In the genomic region with DNA sequence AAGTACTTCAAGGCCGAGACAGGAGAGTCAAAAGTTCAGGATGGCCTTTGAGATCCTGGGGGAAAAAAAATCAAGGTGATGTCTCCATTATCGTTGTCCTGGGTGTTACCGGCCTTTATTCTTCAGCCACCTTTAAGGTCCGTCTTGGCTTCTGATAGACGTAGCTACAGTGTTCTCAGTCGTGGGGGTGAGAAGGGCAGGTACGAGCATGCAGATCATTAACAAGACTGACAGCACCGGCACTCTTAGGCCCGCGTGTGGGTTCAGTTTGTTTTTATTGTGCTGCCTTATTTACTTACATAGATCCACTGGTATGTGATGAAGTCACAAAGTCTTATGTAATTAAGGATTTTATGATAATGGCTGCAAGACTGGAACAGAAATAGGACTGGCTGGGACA, we compare ENCODE assay signal across 21 mouse cellular contexts. TPM values are rescaled to one million over a fixed set of nuclear protein-coding genes. Genes with fewer than 3 reads are reported as not detected.
DNase-seq lines count a peak whose midpoint lies in the region; ATAC-seq and TF ChIP-seq lines count a peak whose summit lies in the region.
"Had no signal": no experiment of that assay in that cellular context is flagged by ENCODE, and none has a peak within 500 bp of the region (broad histone marks: within the 10 kb centered on the region; RNA-seq: fewer than 3 reads in every experiment).

No protein-coding gene starts in this region.

- H3K9me3 ChIP-seq in liver, embryonic 11.5 days (ENCODE audit: control insufficient read depth, low read length) = no peaks in the 10 kb centered on the region
- H3K9me3 ChIP-seq: heart, embryonic 15.5 days; limb, embryonic 15.5 days; midbrain, embryonic 12.5 days had no signal

- DNase-seq in heart, adult 2 months = no peak
- no peak for DNase-seq in heart, postnatal 25 days (ENCODE audit: low spot score)
- peak; percentile 42 for DNase-seq in urinary bladder, postnatal 14 days (ENCODE audit: low spot score)
- no peak for DNase-seq in urinary bladder, postnatal 4 days (ENCODE audit: low spot score in 2 of 2)
- no peak for DNase-seq in liver, embryonic 11.5 days (ENCODE audit: low spot score)
- DNase-seq in adrenal gland, postnatal 36 days = no peak
- DNase-seq: adrenal gland, adult 8-10 months; cerebellum, adult 9-11 months; embryo, embryonic 11 days; lung, postnatal 4 days; right cerebral cortex, postnatal 14 days; thymus, postnatal 14 days had no signal

- TF ChIP-seq POLR2A in heart, adult 2 months (IDR thresholded peaks at IDR 0.05; ENCODE audit: insufficient read depth, low read depth, low read length) = no peak

- H3K9ac ChIP-seq in heart, adult 2 months (ENCODE audit: low read depth, low read length) = no peak overlapping the region
- peak overlapping the region; percentile 71 for H3K9ac ChIP-seq in liver, embryonic 11.5 days (ENCODE audit: low read depth, low read length)
- H3K9ac ChIP-seq: heart, embryonic 15.5 days; hindbrain, embryonic 14.5 days; limb, embryonic 15.5 days; midbrain, embryonic 12.5 days had no signal

- WGBS in heart, adult 2 months = 89% methylated on average over 10 of the region's 10 CpGs
- WGBS in liver, embryonic 11.5 days = 73% methylated on average over 10 of the region's 10 CpGs

- TF ChIP-seq CTCF in heart, adult 2 months (IDR thresholded peaks at IDR 0.05) = no peak

- no peaks in the 10 kb centered on the region for H3K79me2 ChIP-seq in heart, adult 2 months (replicated peaks; ENCODE audit: control insufficient read depth, insufficient read depth, low read length)

- H3K27ac ChIP-seq in heart, adult 2 months = peak overlapping the region; percentile 96; the same call in 1 of the 2 replicates
- peak overlapping the region; percentile 99 for H3K27ac ChIP-seq in liver, embryonic 11.5 days (ENCODE audit: low read depth, low read length)
- H3K27ac ChIP-seq: heart, embryonic 15.5 days; hindbrain, embryonic 14.5 days; layer of hippocampus, adult 2 months; limb, embryonic 15.5 days; midbrain, embryonic 12.5 days had no signal

- ATAC-seq in liver, embryonic 11.5 days (replicated peaks; ENCODE audit: low FRiP score) = no peak
- no peak for ATAC-seq in activated CD4-positive, CD25-positive, alpha-beta regulatory T cell, adult 4 months

- TF ChIP-seq EP300 in heart, adult 2 months (IDR thresholded peaks at IDR 0.05; ENCODE audit: insufficient read depth, low read depth, low read length) = no peak

- no peaks in the 10 kb centered on the region for H3K27me3 ChIP-seq in heart, adult 2 months (ENCODE audit: control insufficient read depth, insufficient read depth, low read length)
- H3K27me3 ChIP-seq in liver, embryonic 11.5 days (replicated peaks; ENCODE audit: control insufficient read depth, insufficient read depth, low read length) = no peaks in the 10 kb centered on the region
- H3K27me3 ChIP-seq: heart, embryonic 15.5 days; limb, embryonic 15.5 days; midbrain, embryonic 12.5 days had no signal

- H3K4me3 ChIP-seq in heart, adult 2 months = no peak overlapping the region
- no peak overlapping the region for H3K4me3 ChIP-seq in liver, embryonic 11.5 days (ENCODE audit: low read depth, low read length)
- H3K4me3 ChIP-seq: heart, embryonic 15.5 days; layer of hippocampus, adult 2 months; limb, embryonic 15.5 days; midbrain, embryonic 12.5 days; myocyte had no signal

- peak overlapping the region; percentile 75 for H3K4me2 ChIP-seq in liver, embryonic 11.5 days
- H3K4me2 ChIP-seq: heart, embryonic 15.5 days; hindbrain, embryonic 14.5 days; limb, embryonic 15.5 days; midbrain, embryonic 12.5 days had no signal

- H3K36me3 ChIP-seq in heart, adult 2 months (ENCODE audit: control insufficient read depth, insufficient read depth, low read length) = peaks cover 13% of the 10 kb centered on the region
- H3K36me3 ChIP-seq in liver, embryonic 11.5 days (ENCODE audit: control insufficient read depth, insufficient read depth, low read length) = peaks cover 8% of the 10 kb centered on the region; the same call in 1 of the 2 replicates
- H3K36me3 ChIP-seq: heart, embryonic 15.5 days had no signal

- intact Hi-C loops in heart, adult 2 months (cut with DNase I) = loop anchor here (2.0 kb wide), 2 partner anchors 29 to 33 kb away; a partner anchor contains a TSS
- intact Hi-C loops in heart, postnatal 25 days (cut with DNase I) = loop anchor here (2.0 kb wide), 1 partner anchor 27 kb away; no protein-coding TSS in a partner anchor

- H3K4me1 ChIP-seq in heart, adult 2 months (ENCODE audit: control insufficient read depth, insufficient read depth, low read length) = peaks cover 35% of the 10 kb centered on the region
- peaks cover 57% of the 10 kb centered on the region for H3K4me1 ChIP-seq in liver, embryonic 11.5 days (replicated peaks; ENCODE audit: control insufficient read depth, insufficient read depth, low read length)
- H3K4me1 ChIP-seq: midbrain, embryonic 12.5 days had no signal

RNA-seq across cellular contexts. Expression of a gene that starts 9.0 kb away (rescaled TPM):
- total RNA-seq in heart, adult 2 months (2021) = 10 to 100 TPM; 33.7 to 39.4 TPM
- polyA plus RNA-seq in heart, adult 2 months (2012; rRNA removed) = 39.0 and 39.1 TPM in 2 replicates
- total RNA-seq in heart, postnatal 25 days (2021) = 10 to 100 TPM; 40.6 to 49.9 TPM
- not detected in 2 replicates for polyA plus RNA-seq in liver, embryonic 11.5 days (2014; fragmentation: Nextera tagmentation; extraction: Ambion mirVana)
- total RNA-seq in adrenal gland, postnatal 36 days (2021) = 10 to 100 TPM; 14.6 to 29.8 TPM
- not detected for polyA plus RNA-seq in activated CD4-positive, CD25-positive, alpha-beta regulatory T cell, adult 4 months (2017; shearing (Covaris generic))
- total RNA-seq: ES-E14 had no signal
- polyA plus RNA-seq: C2C12; hindbrain, embryonic 14.5 days; midbrain, embryonic 12.5 days had no signal

RNA-seq across cellular contexts. Expression of a gene that starts 29.4 kb away (rescaled TPM):
- total RNA-seq in heart, adult 2 months (2021) = 100 to 1,000 TPM; 245 to 496 TPM
- 109 and 193 TPM in 2 replicates for polyA plus RNA-seq in heart, adult 2 months (2012; rRNA removed)
- total RNA-seq in heart, postnatal 25 days (2021) = 100 to 1,000 TPM; 426 to 460 TPM
- polyA plus RNA-seq in liver, embryonic 11.5 days (2014; fragmentation: Nextera tagmentation; extraction: Ambion mirVana) = 487 and 491 TPM in 2 replicates
- 100 to 1,000 TPM; 187 to 302 TPM for total RNA-seq in adrenal gland, postnatal 36 days (2021)
- polyA plus RNA-seq in activated CD4-positive, CD25-positive, alpha-beta regulatory T cell, adult 4 months (2017; shearing (Covaris generic)) = 1,000 to 10,000 TPM; 1,097 to 1,340 TPM

RNA-seq across cellular contexts. Expression of a gene that starts 51.0 kb away (rescaled TPM):
- not detected for total RNA-seq in heart, adult 2 months (2021)
- polyA plus RNA-seq in heart, adult 2 months (2012; rRNA removed) = 0.32 and 1.2 TPM in 2 replicates
- total RNA-seq in heart, postnatal 25 days (2021) = not detected
- 1.2 and 1.6 TPM in 2 replicates for polyA plus RNA-seq in liver, embryonic 11.5 days (2014; fragmentation: Nextera tagmentation; extraction: Ambion mirVana)
- total RNA-seq in adrenal gland, postnatal 36 days (2021) = under 1 TPM in 1 of 2 experiments, not detected in 1; 0.33 TPM
- polyA plus RNA-seq in activated CD4-positive, CD25-positive, alpha-beta regulatory T cell, adult 4 months (2017; shearing (Covaris generic)) = 10 to 100 TPM; 10.4 to 17.4 TPM
